Mouse (Mus musculus) kidney, adult 9 months (tissue): ENCODE data around the gene Atf7ip2.
A peak's percentile ranks its signal among the peaks of the same experiment; 100 is the strongest.

Experiments used
- DNase-seq: peaks from one replicate; pipeline ENCODE4 v3.0.0; 2022

Gene Atf7ip2

DNA sequence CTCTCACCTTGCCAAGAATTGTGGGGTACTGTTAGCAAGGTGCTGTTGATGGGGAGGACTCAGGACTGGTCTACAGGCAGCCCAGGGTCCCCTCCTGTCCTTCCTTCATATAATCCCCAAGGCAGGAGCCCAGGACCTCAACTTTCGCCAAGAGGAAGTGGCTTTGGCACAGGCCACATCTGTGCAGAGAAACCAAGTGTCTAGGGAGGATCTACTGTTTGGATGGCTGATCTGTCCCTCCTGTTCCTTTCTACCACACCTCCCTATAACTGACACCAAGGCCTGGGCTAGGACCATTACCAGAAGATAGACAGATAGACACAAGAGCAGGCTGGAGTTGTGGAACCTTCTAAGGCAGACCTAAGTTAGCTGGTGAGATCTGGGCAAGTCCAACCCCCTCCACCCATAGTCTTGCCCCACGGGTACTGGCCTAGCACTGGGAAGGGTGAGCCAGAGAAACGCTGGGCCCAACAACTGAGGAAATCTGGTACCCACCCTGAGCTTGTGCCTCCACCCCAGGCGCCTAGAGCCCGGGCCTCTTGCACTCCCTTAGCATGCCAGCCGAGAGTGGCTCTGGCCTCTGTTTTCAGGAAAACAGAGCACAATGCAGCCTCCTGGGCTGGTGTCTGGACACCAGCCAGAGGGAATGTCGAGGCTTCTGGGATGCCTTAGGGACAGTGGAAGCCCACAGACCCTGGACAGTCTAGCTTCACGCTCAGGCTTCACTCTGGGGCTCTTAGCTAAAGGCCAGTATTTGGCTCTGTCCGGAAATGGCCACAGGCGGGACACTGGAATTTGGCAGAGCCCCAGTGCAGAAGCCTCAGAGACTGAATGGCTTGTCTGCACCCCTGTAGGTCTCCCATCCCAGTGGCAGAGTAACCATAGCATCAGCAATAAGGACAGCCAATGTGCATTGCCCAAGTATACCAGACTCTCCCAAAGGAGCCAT, 105.5 kb downstream of the Atf7ip2 start:
- peak; percentile 19 for DNase-seq

DNA sequence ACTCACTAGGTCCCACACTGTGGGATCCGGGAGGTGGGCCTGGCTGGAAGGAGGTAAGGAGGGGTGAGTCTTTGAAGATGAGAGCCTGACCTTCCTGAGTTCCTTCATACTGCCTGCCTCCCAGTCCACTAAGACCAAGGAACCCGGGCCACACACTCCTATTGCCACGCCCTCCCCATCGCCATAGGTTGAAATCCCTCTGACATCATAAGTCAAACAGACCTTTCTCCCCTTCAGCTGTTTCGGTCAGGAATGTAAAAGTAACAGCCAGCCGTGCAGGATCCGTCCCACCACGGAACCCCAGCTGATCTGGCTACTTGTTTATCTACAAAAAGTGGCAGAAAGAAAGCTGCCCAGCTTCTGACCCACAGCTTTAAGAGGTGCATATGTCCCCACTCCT, 107.1 kb downstream of the Atf7ip2 start:
- no peak for DNase-seq

DNA sequence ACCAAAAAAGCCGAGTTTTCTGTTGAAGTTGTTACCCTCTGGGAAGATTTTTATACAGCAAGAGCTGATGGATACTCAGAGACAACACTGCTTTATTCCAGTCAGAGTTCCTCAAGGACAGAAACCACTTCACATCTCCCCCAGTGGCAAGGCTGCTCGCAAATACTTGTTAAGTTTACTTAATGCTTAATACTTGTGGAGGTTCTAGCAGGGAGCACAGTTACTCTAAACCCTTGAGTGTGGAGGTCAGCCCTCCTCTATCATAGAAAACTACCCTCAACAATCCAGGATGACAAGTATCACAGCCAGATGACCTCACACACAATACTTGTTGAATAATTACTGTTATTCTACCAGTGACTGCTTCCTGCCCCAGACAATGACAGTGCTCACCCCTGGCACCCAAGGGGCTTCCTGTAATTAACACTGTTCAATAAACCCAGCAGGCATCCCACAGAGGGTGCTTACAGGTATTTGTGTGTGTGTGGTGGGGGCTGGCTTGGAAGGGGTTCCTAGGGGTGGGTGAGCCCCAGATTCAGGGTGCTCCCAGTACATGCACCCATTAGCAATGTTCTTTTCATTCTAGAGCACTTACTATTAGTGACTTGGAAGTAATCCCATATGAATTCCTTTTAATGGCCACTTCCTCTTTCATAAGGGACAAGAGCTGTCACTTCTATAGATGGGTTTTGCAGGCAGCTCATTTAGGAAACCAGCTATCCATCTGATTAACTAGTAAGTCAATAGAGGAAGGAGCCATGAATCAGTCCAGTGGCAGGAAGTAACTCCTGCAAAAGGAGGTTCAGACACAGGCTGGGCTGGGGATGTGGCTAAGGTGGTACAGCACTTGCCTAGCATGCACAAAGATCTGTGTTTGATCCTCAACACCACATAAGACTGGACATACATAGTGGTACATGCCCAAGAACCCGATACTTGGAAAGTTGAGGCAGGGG, 108.0 kb downstream of the Atf7ip2 start:
- peak; percentile 7 for DNase-seq
